Mouse (Mus musculus): ENCODE measurements at regions not wholly inside any gene's neighbourhood (a gene's known extent, or its start where the extent isn't known, plus 50 kb on each side); places are given as distances from the start of the nearest gene placed in this dataset.

DNA sequence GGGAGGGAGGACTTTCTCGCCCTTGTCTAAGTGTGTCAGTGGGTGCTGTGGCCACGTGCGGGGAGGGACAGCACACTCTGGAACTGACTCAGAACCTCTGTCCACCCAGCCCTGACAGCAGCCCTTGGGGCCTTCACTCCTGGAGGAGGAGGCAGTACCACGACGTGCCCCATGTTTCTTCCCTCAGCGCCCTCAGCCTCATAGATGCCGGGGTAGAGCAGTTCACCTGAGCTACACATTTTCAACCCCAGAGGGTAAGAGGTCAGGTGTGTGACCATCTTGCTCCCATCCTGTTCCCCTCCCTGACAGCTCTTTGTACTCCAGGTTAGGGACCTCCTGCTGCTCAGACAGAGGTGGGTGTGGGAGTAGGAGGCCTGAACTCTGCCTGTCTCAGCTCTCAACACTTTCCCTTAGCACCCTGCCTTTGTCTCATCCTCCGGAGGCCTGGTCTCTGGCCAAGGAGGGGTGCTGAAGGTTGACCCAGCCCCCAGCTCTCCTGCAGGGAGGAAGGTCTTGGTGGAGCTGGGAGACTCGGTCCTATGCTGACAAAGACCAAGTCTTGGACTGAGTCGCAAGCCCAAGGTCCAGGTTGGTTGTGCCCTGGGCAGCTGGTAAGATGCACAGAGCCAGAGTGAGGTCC lies 107.4 kb upstream of the Haao start:
- ATAC-seq (replicated peaks; ENCODE audit: low read depth, poor library complexity, severe bottlenecking), result no peak

GRCm38 (mm10) chr17:83954291-83955057 lies 106.7 kb upstream of the Haao start:
- ATAC-seq (replicated peaks; ENCODE audit: low read depth, poor library complexity, severe bottlenecking), result peak; percentile 50

GRCm38 (mm10) chr17:83953656-83954055 lies 105.9 kb upstream of the Haao start:
- ATAC-seq (replicated peaks; ENCODE audit: low read depth, poor library complexity, severe bottlenecking), result no peak

- no peak for ATAC-seq (replicated peaks; ENCODE audit: low read depth, poor library complexity, severe bottlenecking)
Measured at GRCm38 (mm10) chr17:83946718-83947117, 99.0 kb upstream of the Haao start.

- no peak for ATAC-seq (replicated peaks; ENCODE audit: low read depth, poor library complexity, severe bottlenecking)
Measured at GRCm38 (mm10) chr17:83939344-83939743, 91.6 kb upstream of the Haao start.

DNA sequence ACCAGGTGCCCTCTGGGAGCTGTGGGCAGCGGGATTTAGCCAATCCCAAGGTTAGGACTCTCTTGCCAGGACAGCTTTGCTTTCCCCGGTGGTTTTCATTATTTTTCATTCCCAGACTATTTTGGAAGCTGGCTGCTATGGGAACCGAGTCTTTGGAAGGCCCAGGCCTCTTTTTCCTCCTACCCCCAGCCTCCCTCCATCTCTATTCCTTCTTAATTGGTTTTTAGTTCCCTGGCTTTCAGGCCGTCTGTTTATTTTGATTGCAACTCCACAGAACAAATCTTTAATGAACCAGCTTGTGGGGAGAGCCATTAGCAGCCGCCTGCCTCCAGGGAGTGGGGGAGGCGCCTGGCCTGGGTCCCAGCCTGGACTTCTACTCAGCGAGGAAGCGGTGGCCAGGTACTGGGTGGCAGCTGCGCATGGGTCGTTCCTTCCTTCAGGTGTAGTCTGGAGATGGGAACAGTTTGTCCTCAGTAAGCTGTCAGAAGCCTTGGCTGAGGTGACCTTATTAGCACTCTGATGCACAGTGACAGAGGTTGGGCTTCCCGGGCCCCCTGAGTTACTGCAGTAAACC lies 91.0 kb upstream of the Haao start:
- no peak for ATAC-seq (replicated peaks; ENCODE audit: low read depth, poor library complexity, severe bottlenecking)

DNA sequence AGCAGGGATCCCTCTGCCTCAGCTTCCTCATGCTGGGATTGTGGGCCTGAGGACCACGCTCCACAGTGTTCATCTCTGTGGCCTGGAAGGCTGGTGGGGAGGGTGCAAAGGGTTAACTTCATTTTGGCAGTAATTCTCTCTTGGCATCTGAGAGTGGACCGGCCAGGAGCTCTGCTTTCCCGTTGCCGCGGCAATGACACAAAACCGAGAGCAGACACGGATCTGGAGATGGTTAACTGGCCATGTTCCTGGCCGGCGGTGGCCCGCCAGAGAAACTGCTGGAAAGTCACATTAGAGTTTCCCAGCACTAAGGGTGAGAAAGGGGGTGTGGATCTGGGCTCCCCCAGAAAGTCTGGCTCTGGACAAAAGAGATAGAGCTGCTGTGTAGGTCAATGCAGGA lies 89.8 kb upstream of the Haao start:
- ATAC-seq (replicated peaks; ENCODE audit: low read depth, poor library complexity, severe bottlenecking), result no peak

DNA sequence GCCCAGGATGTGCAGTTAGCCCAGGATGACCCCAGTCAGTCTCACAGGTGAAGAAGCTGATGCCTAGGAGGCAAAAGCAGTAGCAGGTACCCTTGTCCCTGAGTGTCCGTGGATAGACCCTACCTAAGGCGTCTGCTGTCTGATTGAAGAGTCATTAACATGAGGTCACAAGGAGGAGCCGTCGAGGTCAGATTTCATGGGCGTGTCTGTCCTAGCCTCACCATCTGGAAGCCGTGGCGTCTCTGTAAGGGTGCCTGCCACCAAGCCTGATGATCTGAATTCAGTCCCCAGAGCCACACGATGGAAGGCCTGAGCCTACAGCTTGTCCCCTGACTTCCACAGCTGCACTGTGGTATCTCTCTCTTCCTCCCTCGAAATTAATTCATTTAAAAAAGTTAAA lies 88.9 kb upstream of the Haao start:
- ATAC-seq (replicated peaks; ENCODE audit: low read depth, poor library complexity, severe bottlenecking), result no peak

- no peak for ATAC-seq (replicated peaks; ENCODE audit: low read depth, poor library complexity, severe bottlenecking)
Measured at GRCm38 (mm10) chr17:83935969-83936368, 88.2 kb upstream of the Haao start.

DNA sequence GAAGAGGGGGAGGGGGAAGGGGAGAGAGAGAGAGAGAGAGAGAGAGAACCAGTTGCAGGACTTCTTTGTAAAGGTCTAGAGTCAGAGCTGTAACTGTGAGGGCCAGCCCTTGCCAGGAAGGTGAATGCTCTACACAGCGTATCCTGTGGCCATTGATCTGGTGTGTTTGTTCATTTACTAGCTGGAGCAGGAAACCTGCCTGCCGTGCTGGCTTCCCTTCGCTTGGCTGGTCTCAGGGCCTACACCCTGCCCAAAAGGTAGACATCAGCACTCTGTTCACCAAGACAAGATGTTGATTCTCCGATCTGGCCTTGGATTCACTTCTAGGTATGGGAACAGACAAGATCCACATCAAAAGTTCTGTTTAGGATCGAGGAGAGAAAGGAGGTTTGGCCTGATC lies 87.5 kb upstream of the Haao start:
- ATAC-seq (replicated peaks; ENCODE audit: low read depth, poor library complexity, severe bottlenecking), result no peak

- no peak for ATAC-seq (replicated peaks; ENCODE audit: low read depth, poor library complexity, severe bottlenecking)
Measured at GRCm38 (mm10) chr17:83933743-83934142, 86.0 kb upstream of the Haao start.

GRCm38 (mm10) chr17:83930401-83930800 lies 82.6 kb upstream of the Haao start:
- ATAC-seq (replicated peaks; ENCODE audit: low read depth, poor library complexity, severe bottlenecking), result no peak

DNA sequence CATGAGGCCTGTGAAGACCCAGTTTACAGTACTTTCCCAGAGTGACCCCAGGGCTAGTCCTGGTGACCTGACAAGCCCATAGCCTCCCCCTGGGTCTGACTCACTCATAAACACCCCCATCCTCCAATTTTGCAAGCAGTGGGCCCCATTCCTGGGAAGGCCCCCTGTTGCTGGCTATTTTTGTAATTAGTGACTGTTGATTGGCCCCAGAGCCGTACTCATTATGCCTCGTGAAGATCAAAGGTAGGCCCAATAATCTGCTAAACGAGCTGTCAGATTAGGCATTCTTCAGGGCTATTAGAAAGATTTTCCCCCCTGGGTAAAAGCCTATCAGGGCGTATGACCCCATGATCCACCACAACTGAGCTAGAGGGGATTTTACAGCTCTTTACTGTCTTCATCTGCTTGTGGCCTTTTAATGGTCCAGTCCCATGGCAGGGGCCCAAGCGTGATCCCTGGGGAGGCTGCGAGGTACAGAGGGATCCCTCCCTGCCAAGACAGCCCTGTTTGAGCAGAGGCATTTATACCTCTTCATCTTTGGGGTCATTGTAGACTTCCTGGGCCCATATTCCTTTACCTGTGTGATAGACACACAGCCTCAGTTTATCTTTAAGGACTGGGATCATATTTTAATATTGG lies 80.1 kb upstream of the Haao start:
- ATAC-seq (replicated peaks; ENCODE audit: low read depth, poor library complexity, severe bottlenecking), result no peak

GRCm38 (mm10) chr17:83924259-83924922 lies 76.6 kb upstream of the Haao start:
- peak; percentile 37 for ATAC-seq (replicated peaks; ENCODE audit: low read depth, poor library complexity, severe bottlenecking)

DNA sequence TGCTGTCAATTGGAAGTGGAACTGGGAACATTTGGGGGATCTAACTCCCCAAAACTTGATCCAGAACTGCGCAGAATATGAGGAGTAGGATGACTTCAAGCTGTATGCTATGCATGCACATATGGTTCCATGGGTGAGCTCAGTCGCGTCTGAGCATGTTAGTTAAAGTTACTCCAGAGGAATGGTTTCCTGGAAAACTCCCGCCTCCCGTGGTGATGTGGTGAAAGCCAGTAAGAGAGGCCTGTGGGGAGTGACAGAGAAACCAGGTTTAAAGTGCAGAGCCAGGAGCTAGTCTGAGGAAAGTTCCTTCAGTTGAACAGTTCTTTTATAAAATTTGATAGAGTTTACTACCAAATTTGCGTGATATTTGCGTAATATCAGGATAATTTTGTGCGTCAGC lies 73.1 kb upstream of the Haao start:
- no peak for ATAC-seq (replicated peaks; ENCODE audit: low read depth, poor library complexity, severe bottlenecking)

- ATAC-seq (replicated peaks; ENCODE audit: low read depth, poor library complexity, severe bottlenecking), result no peak
Measured at GRCm38 (mm10) chr17:83920225-83920624, 72.5 kb upstream of the Haao start.

DNA sequence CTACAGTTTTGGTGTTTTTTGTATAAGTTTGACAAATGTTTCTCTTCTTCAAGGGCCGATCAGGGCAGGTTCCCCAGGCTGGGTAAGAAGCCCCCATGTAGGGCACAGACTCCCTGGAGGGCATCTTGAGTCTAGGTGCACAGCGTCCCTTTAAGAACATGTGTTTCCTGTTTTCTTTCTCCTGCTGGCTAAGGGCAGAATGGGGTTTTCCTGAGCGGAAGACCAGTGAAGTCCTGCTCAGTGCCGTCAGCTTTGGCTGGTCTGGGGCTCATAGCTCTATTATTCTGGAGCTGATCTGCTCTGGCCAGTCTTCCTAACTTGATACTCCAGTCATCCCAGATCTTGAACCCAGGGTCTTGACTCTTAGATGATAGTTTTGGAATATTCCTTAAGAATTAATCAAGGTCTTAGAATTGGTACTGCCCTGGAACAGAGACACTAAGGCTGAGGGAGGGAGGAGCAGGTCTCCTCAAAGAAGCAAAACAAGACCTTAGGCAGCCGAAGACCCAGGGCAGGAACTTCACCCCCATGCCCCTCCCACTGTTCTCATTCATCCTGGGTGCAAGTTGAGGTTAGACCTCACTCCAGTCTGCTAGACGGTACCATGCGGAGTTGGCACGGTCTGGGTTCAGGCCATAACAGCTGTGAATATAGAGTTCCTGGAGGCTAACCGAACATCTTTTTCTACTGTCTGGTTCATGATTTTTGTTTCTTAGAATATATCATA lies 70.8 kb upstream of the Haao start:
- ATAC-seq (replicated peaks; ENCODE audit: low read depth, poor library complexity, severe bottlenecking), result peak; percentile 61

DNA sequence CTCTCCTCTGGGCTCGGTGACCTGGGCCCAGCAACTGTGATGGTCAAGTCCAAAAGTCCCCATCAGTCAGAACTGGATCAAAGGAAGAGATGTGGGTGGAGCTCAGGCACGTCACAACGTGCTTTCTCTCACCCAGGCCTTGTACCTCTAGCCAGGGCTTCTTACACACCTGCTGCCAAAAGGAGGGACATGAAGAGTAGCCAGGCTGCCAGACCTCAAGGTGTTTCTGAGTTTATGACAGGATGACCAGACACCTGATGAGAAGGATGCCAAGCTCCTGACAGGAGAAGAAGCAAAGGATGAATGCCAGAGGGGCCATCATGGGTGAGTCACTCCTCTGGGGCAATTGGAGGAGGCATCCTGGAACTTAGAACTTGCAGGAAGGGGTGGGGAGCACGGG lies 70.0 kb upstream of the Haao start:
- ATAC-seq (replicated peaks; ENCODE audit: low read depth, poor library complexity, severe bottlenecking), result no peak

GRCm38 (mm10) chr17:83916684-83917166 lies 69.0 kb upstream of the Haao start:
- peak; percentile 27 for ATAC-seq (replicated peaks; ENCODE audit: low read depth, poor library complexity, severe bottlenecking)

DNA sequence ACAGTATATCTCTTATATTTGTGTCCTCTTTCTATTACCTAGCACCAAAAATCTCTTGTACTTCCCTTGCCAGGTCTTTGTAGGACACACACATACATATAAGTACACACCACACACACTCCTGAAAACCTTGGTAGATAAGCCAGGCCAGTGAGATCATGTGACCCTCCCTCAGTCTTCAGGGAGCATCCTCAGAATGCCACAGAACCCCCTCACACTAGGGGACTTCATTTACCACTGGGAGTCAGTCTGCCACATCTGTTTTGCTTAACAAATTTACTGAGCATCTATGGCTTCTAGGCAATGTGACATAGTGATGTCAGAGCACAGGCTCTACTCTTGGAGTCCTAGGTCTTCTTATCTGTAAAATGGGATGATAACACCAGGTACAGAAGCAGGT lies 67.3 kb upstream of the Haao start:
- ATAC-seq (replicated peaks; ENCODE audit: low read depth, poor library complexity, severe bottlenecking), result no peak

Data from common myeloid progenitor, adult 5-6 weeks (primary cell).